Mouse (Mus musculus) thymus, postnatal 14 days (tissue): ENCODE measurements around the gene Cib4.

Experiments used
- DNase-seq: peaks from one replicate; pipeline ENCODE4 v3.0.0; 2021

Gene Cib4

DNA sequence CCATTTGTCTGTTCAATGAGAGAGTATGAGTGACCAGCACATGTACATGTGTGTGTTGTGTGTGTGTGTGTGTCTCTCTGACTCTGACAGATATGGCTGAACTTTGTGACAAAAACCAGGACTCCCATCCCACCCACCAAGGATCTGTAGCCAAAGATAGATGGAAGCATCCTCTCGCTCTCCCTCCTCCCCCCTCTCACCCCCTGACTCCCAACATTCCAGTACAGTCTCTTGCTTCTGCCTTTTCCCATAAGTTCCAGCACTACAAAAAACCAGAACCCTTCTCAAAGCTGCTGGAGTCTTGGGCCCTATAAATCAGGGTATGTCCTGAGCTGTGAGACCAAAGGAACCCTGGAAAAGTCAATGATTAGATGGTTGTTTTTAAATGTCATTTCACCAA is 22.8 kb upstream of the Cib4 start:
- DNase-seq = no peak

DNA sequence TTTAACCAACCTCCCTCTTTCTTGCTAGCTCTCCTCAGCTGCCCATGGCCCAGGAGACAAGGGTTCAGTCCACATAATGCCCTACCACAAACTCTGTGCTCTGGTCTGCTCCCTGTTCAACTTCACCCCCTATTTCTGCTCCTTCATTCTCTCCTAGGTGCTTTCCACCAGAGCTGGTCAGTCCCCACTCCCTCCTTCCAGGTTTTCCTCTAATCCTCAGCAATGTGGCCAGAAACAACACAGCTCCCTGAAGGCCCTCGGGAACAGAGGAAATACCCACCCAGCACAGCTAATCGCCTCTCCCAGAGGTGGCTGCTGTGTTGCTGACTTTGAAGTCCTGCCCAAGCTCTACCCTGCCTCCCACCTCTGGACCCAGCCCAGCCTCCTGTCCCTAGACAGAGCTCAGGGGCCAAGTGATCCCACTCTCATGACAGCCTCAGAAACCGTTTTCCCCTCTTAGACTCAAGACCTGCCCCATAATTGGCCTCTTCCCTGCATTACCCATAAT is 14.4 kb upstream of the Cib4 start:
- no peak for DNase-seq

GRCm38 (mm10) chr5:30559421-30559820 is 13.8 kb upstream of the Cib4 start:
- no peak for DNase-seq

GRCm38 (mm10) chr5:30556284-30556683 is 10.6 kb upstream of the Cib4 start:
- DNase-seq = no peak

DNA sequence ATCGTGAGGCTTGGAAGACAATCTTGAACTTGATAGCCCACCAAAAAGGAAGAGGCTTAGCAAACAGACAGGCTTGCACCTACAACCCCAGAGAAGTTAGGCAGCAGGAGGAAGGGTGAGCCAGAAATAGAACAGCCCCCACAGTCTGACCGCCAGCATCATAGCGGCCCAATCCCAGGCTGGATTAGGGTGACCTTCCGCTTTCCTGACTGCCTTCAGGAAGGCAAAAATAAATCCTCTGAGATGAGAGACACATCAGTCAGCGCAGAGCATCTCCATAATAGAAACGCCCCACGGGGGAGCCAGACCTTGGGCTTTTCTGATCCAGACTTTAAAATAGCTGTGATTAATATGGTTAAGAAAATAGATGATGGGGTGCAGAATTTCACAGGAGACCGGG is 9.3 kb upstream of the Cib4 start:
- no peak for DNase-seq

DNA sequence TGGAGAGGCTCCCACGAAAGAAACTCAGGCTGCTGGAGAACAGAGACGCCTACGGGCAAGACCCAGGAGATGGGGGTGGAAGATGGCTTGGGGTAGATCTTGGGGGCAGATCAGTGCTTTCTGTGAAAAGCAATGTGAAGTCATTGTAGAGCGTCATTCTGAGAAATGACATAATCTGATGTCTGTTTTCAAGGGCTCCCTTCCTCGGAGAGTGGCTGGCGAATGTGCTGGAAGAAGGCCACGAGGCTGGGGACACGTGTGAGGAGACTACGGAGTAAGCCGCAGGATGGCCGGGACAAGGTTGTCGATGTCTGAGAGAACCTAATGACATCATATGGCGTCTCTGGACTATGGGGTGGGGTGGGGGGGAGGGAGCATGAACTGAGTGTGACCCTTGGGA is 8.3 kb upstream of the Cib4 start:
- DNase-seq = no peak

DNA sequence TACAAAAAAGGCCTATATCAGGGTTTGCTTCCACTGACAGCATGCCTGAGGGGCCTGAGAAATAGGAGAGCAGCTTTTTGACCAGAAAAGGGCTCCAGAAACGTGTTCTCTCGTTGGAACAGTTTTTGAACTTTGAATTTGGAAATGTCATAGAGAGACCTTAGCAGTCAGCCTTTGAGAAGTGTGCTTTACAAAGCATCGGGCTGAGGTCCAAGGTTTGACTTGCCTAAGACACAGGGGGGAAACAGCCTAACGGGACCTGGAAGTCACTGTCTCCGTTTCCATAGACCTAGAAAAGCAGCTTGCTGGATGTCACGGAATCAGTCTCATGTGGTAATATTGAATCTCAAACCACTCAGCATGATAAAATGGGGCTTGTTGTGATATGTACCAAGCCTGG is 6.4 kb upstream of the Cib4 start:
- DNase-seq = no peak

GRCm38 (mm10) chr5:30551022-30551638 is 5.5 kb upstream of the Cib4 start:
- no peak for DNase-seq

GRCm38 (mm10) chr5:30550334-30551021 is 4.8 kb upstream of the Cib4 start:
- DNase-seq = no peak

DNA sequence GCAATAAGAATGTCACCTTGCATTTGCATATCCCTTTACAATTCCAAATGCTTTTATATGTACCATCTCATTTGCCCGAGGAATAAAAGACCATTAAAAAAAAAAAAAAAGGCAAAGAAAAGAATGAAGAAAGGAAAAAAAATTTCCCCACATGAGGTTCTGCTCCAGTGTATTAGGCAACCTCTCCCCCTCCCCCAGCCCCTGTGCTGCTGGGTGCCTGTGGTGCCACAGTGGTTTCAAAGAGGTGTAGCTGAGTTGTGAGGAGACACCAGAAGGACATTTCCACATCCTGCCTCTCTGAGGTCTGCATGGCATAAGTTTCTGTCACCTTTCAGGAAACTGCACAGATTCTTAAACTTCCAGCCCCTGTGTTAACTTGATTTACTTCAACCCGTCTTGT is 3.0 kb upstream of the Cib4 start:
- DNase-seq = no peak

DNA sequence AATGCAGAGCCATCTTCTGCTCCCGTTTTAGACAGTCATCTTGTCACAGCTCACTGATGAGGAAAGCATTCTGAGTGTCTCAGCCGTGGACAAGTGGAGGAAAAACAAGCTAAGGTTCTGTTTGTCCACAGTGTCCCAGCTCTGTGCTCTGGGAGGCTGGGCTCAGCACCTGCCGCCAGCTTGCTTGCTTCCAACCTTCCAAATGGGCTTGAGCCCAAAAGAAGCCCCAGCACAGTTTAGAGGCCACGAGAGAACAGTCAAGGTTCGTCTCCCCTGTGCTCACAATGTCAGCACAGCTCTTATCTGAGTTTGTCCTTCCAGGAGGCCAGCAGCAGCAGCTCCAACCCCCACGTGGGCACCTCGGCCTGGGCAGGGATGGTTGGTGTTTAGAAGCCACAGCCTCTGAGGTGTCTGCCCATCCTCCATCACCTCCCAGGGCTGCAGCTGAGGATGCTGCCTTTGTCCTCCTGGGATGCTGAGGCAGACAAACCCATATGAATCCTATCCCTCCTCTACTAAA is 9.5 kb downstream of the Cib4 start:
- DNase-seq = no peak

- DNase-seq = no peak
Observed at GRCm38 (mm10) chr5:30534637-30535036, 11.0 kb downstream of the Cib4 start.

DNA sequence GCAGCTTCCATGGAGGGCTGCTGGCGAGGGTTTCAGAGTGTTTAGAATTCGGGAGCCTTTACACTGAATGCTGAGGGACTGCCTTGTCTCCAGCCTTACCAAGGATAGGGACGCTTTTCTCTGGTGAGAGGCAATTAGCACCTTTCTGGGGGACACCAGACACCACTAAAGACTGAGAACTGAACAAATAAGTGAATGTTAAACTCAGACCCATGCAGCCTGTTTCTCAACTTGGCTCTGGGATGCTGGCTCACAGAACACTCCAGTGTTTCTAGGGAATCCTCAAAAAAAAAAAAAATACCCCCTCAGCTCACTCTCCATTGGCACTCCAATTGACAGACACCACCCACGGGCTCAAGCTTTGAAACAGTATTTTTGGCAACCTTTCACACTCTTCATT is 16.7 kb downstream of the Cib4 start:
- no peak for DNase-seq

- DNase-seq = no peak
Observed at GRCm38 (mm10) chr5:30527129-30527528, 18.5 kb downstream of the Cib4 start.

DNA sequence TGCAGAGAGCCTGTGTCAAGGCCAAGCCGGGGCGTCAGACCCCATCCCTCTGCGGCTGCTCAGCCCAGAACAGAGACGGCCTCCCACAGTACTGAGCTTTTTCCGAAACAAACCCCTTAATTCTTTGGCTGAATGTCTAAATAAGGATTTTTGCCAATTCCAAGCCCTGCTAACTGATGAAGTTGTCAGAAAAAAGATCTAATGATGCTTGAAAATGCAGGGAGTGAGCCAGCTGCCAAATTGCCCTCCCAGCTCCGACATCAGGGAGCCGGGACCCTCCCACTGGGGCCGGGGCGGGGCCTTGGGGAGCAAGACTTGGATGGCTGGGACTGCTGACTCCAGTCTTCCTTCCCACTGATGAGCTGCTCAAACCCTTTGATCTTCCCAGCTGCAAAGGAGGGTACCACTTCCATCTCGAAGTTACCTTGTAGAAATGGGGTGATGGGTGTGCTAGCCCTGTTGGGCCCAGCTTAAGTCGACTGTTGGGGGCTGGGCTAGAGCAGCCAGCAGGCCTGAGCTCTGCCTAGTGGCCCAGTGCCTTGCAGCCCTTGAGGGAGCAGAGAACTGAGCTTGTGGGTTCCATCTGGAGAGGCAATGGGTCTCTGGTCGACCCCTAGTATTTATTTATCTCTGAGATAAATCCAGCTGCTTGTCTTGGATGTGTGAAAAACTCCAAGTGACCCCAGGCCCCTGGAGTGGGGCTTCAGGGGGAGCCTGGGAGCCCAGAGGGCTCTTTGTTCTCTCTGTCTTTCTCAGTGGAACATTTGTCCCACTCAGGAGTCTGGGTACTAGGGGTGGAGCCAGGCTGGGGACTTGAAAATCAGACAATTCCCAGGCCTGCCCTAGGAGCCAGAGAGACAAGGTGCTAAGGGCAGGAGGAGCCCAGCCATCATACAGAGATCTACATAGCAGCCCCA is 19.5 kb downstream of the Cib4 start:
- no peak for DNase-seq

GRCm38 (mm10) chr5:30524213-30524612 is 21.4 kb downstream of the Cib4 start:
- DNase-seq = no peak

GRCm38 (mm10) chr5:30523131-30523530 is 22.5 kb downstream of the Cib4 start:
- DNase-seq = no peak

DNA sequence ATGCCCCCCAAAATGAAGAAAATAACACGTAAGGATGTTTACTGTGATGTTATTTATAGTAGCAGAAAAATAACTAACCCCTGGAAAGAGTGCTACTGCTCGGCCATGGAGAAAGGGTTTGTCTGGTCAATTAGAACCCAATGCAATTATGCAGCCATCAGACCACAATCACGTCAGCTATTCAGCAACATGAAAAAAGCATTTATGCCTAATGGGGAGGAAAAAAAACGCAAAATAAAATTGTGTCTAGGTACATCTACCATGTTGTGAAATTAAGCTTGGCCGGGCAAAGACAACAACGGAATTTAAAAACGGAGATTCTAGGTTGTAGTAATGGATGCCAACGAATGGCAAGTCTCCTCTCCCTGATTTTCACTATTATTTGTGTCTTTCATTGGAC is 23.2 kb downstream of the Cib4 start:
- DNase-seq = no peak

GRCm38 (mm10) chr5:30520214-30520732 is 25.4 kb downstream of the Cib4 start:
- no peak for DNase-seq

DNA sequence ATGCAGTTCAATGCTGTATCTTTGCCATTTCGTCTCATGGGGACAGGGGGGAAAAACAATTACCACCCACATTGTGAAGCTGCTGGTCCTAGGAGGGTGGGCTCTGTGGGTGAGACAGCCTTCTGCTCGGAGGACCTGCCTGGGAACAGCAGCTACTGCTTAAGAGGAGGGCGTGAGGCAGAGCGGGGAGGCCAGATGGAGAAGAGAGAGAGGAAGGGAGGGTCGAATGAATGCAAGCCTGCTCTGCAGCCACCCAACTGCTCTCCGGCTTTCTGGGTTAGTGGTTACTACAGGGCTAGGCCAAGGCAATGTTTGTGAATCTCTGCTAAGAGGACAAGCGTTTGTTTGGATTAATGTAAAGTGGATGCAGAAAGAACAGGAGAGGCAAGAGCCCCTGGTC is 26.1 kb downstream of the Cib4 start:
- DNase-seq = no peak

DNA sequence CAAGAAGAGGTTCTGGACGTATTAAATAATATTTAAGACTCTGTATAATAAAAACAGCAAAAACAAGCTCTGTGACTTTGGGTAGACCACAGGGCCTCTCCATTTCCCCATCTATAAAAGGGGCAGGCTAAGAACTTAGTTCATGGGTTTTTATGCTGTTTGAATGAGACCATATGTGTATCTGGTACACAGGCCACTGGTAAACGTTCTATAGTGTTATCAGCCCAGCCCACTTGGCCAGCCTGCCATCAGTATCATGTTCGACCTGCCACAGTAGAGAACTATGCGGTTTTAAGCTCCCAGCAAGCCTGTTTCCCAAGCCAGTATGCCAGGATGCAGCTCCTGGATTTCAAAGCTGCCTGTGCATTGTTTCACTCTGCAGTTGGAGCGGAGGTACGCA is 27.1 kb downstream of the Cib4 start:
- DNase-seq = no peak

DNA sequence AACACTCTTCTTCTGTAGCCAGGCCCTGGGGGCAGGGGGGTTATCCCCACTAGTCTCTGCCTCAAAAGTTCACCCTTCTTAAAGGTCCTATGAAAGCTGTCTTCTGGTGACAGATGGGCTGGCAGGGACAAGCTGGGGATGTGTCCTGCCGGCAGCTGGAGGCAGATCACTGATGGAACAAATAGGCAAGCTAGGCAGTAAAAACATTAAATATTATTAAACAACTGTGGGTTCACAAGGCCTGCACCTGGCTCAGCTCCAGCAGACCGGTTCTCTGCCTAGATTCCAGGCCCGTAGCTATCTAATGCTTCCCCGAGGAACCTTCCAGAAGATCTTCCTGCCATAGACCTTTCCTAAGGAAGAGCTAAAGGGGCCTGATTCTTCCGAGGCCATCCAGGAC is 27.5 kb downstream of the Cib4 start:
- DNase-seq = no peak

DNA sequence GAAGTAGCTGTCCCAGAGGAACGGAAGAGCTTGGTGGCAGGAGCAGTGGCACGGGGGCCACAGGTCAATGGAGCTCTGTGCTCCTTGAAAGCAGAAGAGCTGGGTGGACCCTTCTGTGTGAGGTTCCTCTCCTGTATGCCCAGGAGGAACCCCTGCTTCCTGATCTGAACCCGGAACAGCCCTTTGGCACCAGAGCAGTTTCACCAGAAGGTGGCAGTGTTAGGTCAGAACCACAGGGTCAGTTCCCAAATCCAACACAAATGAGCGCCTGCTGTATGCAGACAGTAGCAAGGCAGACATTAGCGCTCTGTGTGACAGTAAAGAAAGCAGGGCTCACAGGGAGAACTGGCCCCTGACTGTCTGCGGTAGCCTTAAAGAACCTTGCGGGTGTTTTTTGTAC is 29.3 kb downstream of the Cib4 start:
- peak; percentile 52 for DNase-seq
